Mouse (Mus musculus) limb, embryonic 14.5 days (tissue): ENCODE measurements around the gene Dock1. TPM values are rescaled to one million over a fixed set of nuclear protein-coding genes. Genes with fewer than 3 reads are reported as not detected.

Source experiments
- ATAC-seq: fragments of 200-750 bp; cut with Nextera tagmentation; 2 replicates; pipeline ENCODE4 v1.8.0; 2017; ENCODE audit warnings: low read depth, moderate number of reproducible peaks, moderate TSS enrichment; ENCODE audit not compliant: low FRiP score
- DNase-seq: peaks from one replicate; pipeline ENCODE4 v3.0.0-alpha.2; 2015; ENCODE audit warnings: low spot score
- H3K27ac ChIP-seq: fragments of 300-500 bp; sonication (generic); replicated peaks from 2 replicates; pipeline ENCODE4 v1.5.1; 2014; ENCODE audit warnings: low read depth, mild to moderate bottlenecking, low read length, moderate library complexity, mixed read lengths
- H3K27me3 ChIP-seq: fragments of 300-500 bp; sonication (generic); 2 replicates; pipeline ENCODE4 v1.6.1; 2014; ENCODE audit warnings: low read length, mixed read lengths; ENCODE audit not compliant: control insufficient read depth, insufficient read depth
- H3K36me3 ChIP-seq: fragments of 300-500 bp; sonication (generic); 2 replicates; pipeline ENCODE4 v1.6.1; 2014; ENCODE audit warnings: mild to moderate bottlenecking, low read length, moderate library complexity, mixed read lengths; ENCODE audit not compliant: control insufficient read depth, insufficient read depth
- H3K4me1 ChIP-seq: fragments of 300-500 bp; sonication (generic); 2 replicates; pipeline ENCODE4 v1.6.1; 2014; ENCODE audit warnings: antibody characterized with exemption, low read length, mixed read lengths; ENCODE audit not compliant: control insufficient read depth, insufficient read depth
- H3K4me2 ChIP-seq: fragments of 300-500 bp; sonication (generic); replicated peaks from 2 replicates; pipeline ENCODE4 v1.6.1; 2014; ENCODE audit warnings: low read depth, mild to moderate bottlenecking, low read length, moderate library complexity; ENCODE audit not compliant: severe bottlenecking
- H3K4me3 ChIP-seq: fragments of 300-500 bp; sonication (generic); replicated peaks from 2 replicates; pipeline ENCODE4 v1.5.1; 2014; ENCODE audit warnings: low read length
- H3K9ac ChIP-seq: fragments of 300-500 bp; sonication (generic); 2 replicates; pipeline ENCODE4 v1.6.1; 2014; ENCODE audit warnings: mild to moderate bottlenecking, low read depth, low read length, moderate library complexity; ENCODE audit not compliant: severe bottlenecking
- H3K9me3 ChIP-seq: fragments of 300-500 bp; sonication (generic); 2 replicates; pipeline ENCODE4 v1.6.1; 2016; ENCODE audit warnings: low read length; ENCODE audit not compliant: control insufficient read depth
- POLR2A ChIP-seq: fragments of 200-500 bp; IDR thresholded peaks from 2 replicates; pipeline ENCODE4 v1.8.0; 2012; ENCODE audit warnings: inconsistent platforms, mild to moderate bottlenecking, moderate library complexity, borderline replicate concordance; ENCODE audit not compliant: insufficient read depth, insufficient read length; ENCODE audit errors: extremely low read depth
- WGBS: fragments of 180-500 bp; shearing (Covaris S2); extraction: QIAGEN DNeasy Blood & Tissue Kit; methylation state at CpG from one replicate; pipeline ENCODE4 v1.1.7; 2014; 5-methylcytosine and 5-hydroxymethylcytosine counted together
- polyA plus RNA-seq, 2 experiments: library from polyadenylated mRNA; depleted of rRNA in 1 of 2; stranded (reverse) in 1 of 2; unstranded in 1 of 2; fragments of >200 nt; fragmentation: Nextera tagmentation in 1 of 2; extraction: Ambion mirVana in 1 of 2; gene quantifications; 2 replicates each; pipeline versions ENCODE4 v1.2.1 to v1.2.3; 2012 to 2014

The Dock1 gene
- 32.0 and 35.7 TPM in 2 replicates for polyA plus RNA-seq (2012; rRNA removed)
- polyA plus RNA-seq (2014; fragmentation: Nextera tagmentation; extraction: Ambion mirVana): 40.0 and 45.9 TPM in 2 replicates

DNA sequence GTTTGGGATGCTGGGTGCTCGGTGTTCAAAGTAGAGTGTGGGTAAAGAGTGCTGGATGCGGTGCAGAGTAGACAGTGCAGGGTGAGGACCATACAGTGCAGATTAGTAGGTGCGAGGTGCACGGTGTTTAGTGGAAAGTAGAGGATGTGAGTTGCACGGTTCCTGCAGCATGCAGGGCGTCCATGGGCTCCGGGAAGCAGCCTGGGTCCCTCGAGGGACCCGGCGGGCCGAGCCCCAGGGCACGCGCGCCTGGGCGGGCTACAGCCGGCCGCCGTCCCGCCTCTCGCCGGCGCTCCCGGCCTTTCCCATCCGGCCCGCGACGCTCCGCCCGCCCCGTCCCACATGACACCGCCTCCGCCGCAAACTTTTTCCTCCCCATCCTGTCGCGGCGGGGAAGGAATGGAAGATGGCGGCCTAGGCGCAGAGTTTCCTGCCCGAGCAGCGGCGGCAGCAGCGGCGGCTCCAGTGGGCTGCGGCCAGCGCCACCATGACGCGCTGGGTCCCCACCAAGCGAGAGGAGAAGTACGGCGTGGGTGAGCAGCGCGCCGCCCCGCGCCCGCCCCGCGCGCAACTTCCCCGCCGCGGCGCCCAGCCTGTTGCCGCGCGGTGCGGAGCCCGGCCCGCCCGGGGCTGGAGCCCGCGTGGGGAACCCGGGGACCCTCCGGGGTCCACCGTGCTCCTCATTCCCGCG is at the start of gene Dock1:
Gene Dock1 (plus strand): TSS at position 343 of the 691 bp plus-strand sequence.
- H3K27me3 ChIP-seq: no peaks in the 10 kb centered on the region
- H3K4me1 ChIP-seq: peaks cover 19% of the 10 kb centered on the region
- H3K36me3 ChIP-seq: no peaks in the 10 kb centered on the region
- peak within 1 kb of the TSS; percentile 88 for H3K4me2 ChIP-seq
- DNase-seq (peak; percentile 81), ATAC-seq (peak; percentile 90)
- TF ChIP-seq POLR2A: 0 out of 2 replicates have a peak, but pooled peaks have one; percentile 55
- H3K9me3 ChIP-seq: no peaks in the 10 kb centered on the region
- peak within 1 kb of the TSS; percentile 95 for H3K27ac ChIP-seq
- 3% methylated on average over 51 of the region's 77 CpGs for WGBS
- H3K4me3 ChIP-seq: peak within 1 kb of the TSS; percentile 77
- H3K9ac ChIP-seq: peak within 1 kb of the TSS; percentile 95

DNA sequence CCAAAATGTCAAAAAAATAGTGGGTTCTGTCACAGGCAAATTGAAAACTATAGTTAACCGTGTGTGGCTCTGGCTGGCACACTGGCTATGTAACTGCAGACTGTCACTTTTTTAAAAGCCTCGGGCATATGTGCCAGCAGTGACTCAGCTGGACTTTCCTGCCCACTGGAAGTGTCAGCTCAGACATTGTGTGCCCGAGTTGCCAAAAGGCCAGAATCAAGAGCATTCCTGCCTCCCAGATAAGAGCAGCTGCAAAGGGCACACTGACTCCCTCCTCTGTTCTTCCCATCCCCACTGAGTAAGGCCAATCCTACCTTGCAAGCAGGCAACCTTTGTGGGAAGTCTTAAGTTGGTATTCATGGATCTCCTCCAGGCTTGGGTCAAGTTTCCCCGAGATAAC is 42.5 kb upstream of the Dock1 start:
- Histone ChIP-seq H3K9ac (no peak overlapping the region), H3K27me3 (no peaks in the 10 kb centered on the region), H3K4me1 (no peaks in the 10 kb centered on the region), H3K36me3 (no peaks in the 10 kb centered on the region), H3K9me3 (no peaks in the 10 kb centered on the region), H3K4me2 (no peak overlapping the region), H3K4me3 (no peak overlapping the region), H3K27ac (no peak overlapping the region)
- ATAC-seq (no peak), DNase-seq (no peak)
- 87% methylated on average over 4 of the region's 4 CpGs for WGBS
- TF ChIP-seq POLR2A: no peak

DNA sequence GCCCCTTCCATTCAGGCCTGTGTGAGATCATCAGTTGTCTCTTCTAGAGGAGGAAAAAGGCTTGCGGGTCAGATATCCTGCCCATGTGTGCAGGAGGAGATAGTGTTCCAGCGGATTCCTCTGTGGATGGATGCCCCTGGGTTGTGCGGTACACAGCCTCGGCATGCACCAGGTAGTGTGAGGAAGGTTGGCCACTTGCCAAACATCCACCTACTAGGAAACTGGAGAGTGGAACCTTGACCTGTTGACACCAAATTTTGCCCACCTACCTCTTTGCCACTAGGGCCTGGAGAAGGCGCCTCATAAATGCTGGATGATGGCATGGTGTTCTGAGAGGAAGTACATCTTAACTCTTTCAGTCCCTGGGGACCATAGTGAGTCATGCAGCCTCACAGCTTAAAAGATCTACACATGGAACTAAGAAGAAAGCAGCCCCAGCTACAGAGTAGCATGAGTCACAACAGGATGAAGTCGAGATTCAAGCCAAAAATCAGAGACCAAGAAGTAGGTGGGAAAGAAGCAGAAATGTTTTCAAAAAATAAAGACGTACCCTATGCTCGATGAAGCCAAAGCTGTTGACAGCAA is 20.1 kb upstream of the Dock1 start:
- DNase-seq: no peak
- H3K4me2 ChIP-seq: no peak overlapping the region
- H3K27ac ChIP-seq: no peak overlapping the region
- H3K27me3 ChIP-seq: no peaks in the 10 kb centered on the region
- no peak for TF ChIP-seq POLR2A
- H3K9me3 ChIP-seq: no peaks in the 10 kb centered on the region
- 74% methylated on average over 8 of the region's 8 CpGs for WGBS
- H3K9ac ChIP-seq: no peak overlapping the region
- no peak for ATAC-seq
- H3K4me1 ChIP-seq: no peaks in the 10 kb centered on the region
- H3K4me3 ChIP-seq: no peak overlapping the region
- H3K36me3 ChIP-seq: no peaks in the 10 kb centered on the region

DNA sequence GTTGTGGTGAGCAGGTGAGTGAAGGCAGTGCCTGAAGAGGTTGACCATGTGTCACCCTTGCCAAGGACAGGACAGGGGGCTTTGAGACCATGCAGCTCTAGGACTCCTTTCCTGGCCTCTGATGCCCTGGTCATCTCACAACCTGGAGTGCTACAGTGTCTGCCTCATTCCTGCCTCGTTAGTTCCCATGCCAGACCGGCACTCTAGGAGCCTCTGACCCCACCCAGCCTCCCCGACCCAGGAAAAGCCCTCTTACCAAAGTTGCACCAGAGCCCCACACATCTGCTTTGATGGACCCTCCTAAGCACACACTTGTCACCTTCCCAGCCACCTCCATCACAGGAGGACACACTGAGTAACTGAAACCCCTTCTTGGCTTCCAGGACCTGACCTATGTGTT is 19.4 kb upstream of the Dock1 start:
- no peak for ATAC-seq
- H3K27ac ChIP-seq: no peak overlapping the region
- H3K9ac ChIP-seq: no peak overlapping the region
- DNase-seq: no peak
- WGBS: 76% methylated on average over 3 of the region's 3 CpGs
- H3K4me1 ChIP-seq: no peaks in the 10 kb centered on the region
- H3K9me3 ChIP-seq: no peaks in the 10 kb centered on the region
- no peak overlapping the region for H3K4me3 ChIP-seq
- H3K36me3 ChIP-seq: no peaks in the 10 kb centered on the region
- H3K4me2 ChIP-seq: no peak overlapping the region
- TF ChIP-seq POLR2A: no peak
- H3K27me3 ChIP-seq: no peaks in the 10 kb centered on the region

DNA sequence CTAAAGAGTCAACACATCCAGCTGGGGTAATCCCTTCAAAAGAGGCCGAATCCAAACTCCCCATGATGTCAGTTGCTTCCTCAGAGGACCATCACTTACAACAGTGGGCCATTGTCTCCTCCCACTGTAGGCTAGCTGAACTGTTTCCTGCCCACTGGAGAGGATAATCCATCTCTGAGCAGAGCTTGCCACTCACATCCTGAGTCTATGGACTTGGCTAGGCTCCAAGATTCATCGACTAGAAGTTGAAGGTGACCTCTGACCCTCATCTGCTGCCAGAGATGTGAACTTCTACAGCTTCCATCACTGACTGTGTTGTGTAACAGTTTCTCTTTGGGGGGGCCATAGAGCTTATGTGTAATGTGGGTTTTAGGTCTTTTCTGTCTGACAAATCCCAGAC is 7.2 kb upstream of the Dock1 start:
- no peak for ATAC-seq
- Histone ChIP-seq H3K4me3 (no peak overlapping the region), H3K9ac (no peak overlapping the region), H3K36me3 (no peaks in the 10 kb centered on the region), H3K9me3 (0 out of 2 replicates have a peak, but pooled peaks cover 6% of the 10 kb centered on the region), H3K27me3 (no peaks in the 10 kb centered on the region), H3K4me2 (no peak overlapping the region), H3K27ac (no peak overlapping the region), H3K4me1 (no peaks in the 10 kb centered on the region)
- no peak for DNase-seq
- WGBS: 41% methylated on average over 2 of the region's 2 CpGs
- TF ChIP-seq POLR2A: no peak
